ENCODE assay signal across 12 mouse cellular contexts in the genomic region with DNA sequence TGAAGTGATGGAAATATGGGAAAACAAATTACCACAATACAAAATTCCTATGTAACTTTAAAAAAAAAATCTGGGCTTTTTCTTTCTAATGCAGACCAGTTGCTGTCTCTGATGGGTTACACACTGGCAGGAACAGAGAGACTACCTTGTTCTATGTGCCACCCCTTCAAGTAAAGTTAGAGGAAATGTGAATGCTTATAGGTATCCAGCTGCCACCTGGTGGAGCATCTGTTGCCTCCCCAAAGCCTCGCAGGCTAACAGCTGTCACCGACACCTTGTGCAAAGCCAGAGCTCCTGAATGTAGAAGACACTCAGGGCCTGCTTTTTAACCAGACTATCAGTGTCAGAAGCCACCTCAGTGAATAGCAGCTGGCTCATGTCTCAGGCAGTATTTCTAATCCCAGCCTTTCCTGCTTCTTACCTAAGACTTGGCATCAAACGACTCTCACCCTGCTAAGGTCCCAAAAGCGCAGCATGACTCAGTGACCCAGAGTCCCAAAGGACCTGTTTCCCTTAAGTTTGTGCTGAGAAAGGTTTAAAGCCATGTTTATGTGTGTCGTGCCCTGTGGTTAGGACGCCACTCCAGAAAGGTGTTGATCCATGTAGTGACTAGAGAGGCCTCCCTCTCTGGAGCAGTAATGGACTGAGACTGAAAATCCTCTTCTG.
DNase-seq lines count a peak whose midpoint lies in the region; ATAC-seq and TF ChIP-seq lines count a peak whose summit lies in the region.
"Had no signal": no experiment of that assay in that cellular context is flagged by ENCODE, and none has a peak within 500 bp of the region (broad histone marks: within the 10 kb centered on the region; RNA-seq: fewer than 3 reads in every experiment).

No protein-coding gene starts in this region.

- peak; percentile 92 for DNase-seq in heart, adult 11 months
- DNase-seq in heart, adult 8-10 months (ENCODE audit: low spot score) = no peak
- no peak for DNase-seq in liver, postnatal 0 days
- DNase-seq in lung, postnatal 14 days = peak; percentile 65
- DNase-seq in cerebellum, adult 8-10 months = no peak
- no peak for DNase-seq in kidney, postnatal 10 days

- no peaks in the 10 kb centered on the region for H3K36me3 ChIP-seq in liver, postnatal 0 days (replicated peaks; ENCODE audit: insufficient read depth, low read length)
- H3K36me3 ChIP-seq in liver, embryonic 12.5 days = no peaks in the 10 kb centered on the region
- H3K36me3 ChIP-seq: hindbrain, embryonic 13.5 days; limb, embryonic 15.5 days; stomach, embryonic 15.5 days had no signal

- no peak overlapping the region for H3K9ac ChIP-seq in liver, postnatal 0 days (replicated peaks)
- no peak overlapping the region for H3K9ac ChIP-seq in liver, embryonic 12.5 days
- H3K9ac ChIP-seq: hindbrain, embryonic 13.5 days; limb, embryonic 15.5 days; stomach, embryonic 15.5 days had no signal

- H3K4me3 ChIP-seq in liver, postnatal 0 days (ENCODE audit: low read depth, low read length) = no peak overlapping the region
- H3K4me3 ChIP-seq in liver, embryonic 12.5 days = no peak overlapping the region
- no peak overlapping the region for H3K4me3 ChIP-seq in cortical plate, adult 2 months (ENCODE audit: insufficient read depth, low read length)
- H3K4me3 ChIP-seq: hindbrain, embryonic 13.5 days; limb, embryonic 15.5 days; stomach, embryonic 15.5 days had no signal

- H3K4me2 ChIP-seq in liver, postnatal 0 days (ENCODE audit: low read depth, low read length) = no peak overlapping the region
- H3K4me2 ChIP-seq in liver, embryonic 12.5 days = no peak overlapping the region
- H3K4me2 ChIP-seq: hindbrain, embryonic 13.5 days; limb, embryonic 15.5 days; stomach, embryonic 15.5 days had no signal

- WGBS in liver, postnatal 0 days (ENCODE audit: insufficient replicate concordance) = 67% methylated on average over 6 of the region's 6 CpGs
- 58% methylated on average over 6 of the region's 6 CpGs for WGBS in liver, embryonic 12.5 days (ENCODE audit: insufficient replicate concordance)

- TF ChIP-seq EP300 in liver, postnatal 0 days (IDR thresholded peaks at IDR 0.05; ENCODE audit: low read depth) = no peak

- peak; percentile 32; the same call in 1 of the 2 replicates for TF ChIP-seq CTCF in liver, postnatal 0 days (IDR thresholded peaks at IDR 0.05; ENCODE audit: low read depth)
- peak; percentile 7; the same call in 1 of the 2 replicates for TF ChIP-seq CTCF in cortical plate, adult 2 months (IDR thresholded peaks at IDR 0.05; ENCODE audit: extremely low read depth, insufficient read depth, low read length)

- no peaks in the 10 kb centered on the region for H3K4me1 ChIP-seq in liver, postnatal 0 days (ENCODE audit: insufficient read depth)
- H3K4me1 ChIP-seq in liver, embryonic 12.5 days = no peaks in the 10 kb centered on the region
- H3K4me1 ChIP-seq in cortical plate, adult 2 months (ENCODE audit: control insufficient read depth, insufficient read depth, low read length) = no peaks in the 10 kb centered on the region
- H3K4me1 ChIP-seq: hindbrain, embryonic 13.5 days; limb, embryonic 15.5 days had no signal

- no peak for ATAC-seq in liver, postnatal 0 days
- no peak for ATAC-seq in liver, embryonic 12.5 days
- ATAC-seq: CD4-positive, CD25-positive, alpha-beta regulatory T cell, adult 4 months had no signal

- no peak overlapping the region for H3K27ac ChIP-seq in liver, postnatal 0 days (ENCODE audit: low read depth)
- no peak overlapping the region for H3K27ac ChIP-seq in liver, embryonic 12.5 days
- H3K27ac ChIP-seq in cortical plate, adult 2 months (ENCODE audit: insufficient read depth, low read length) = no peak overlapping the region
- H3K27ac ChIP-seq: hindbrain, embryonic 13.5 days; limb, embryonic 15.5 days; stomach, embryonic 15.5 days had no signal

- TF ChIP-seq POLR2A in cortical plate, adult 2 months (IDR thresholded peaks at IDR 0.05; ENCODE audit: extremely low read depth, insufficient read depth, low read length) = no peak

- H3K9me3 ChIP-seq in liver, postnatal 0 days (ENCODE audit: low read length) = no peaks in the 10 kb centered on the region
- no peaks in the 10 kb centered on the region for H3K9me3 ChIP-seq in liver, embryonic 12.5 days (replicated peaks)
- H3K9me3 ChIP-seq: hindbrain, embryonic 13.5 days; limb, embryonic 15.5 days; stomach, embryonic 15.5 days had no signal

- no peaks in the 10 kb centered on the region for H3K27me3 ChIP-seq in liver, postnatal 0 days (ENCODE audit: insufficient read depth, low read length)
- H3K27me3 ChIP-seq in liver, embryonic 12.5 days (replicated peaks) = no peaks in the 10 kb centered on the region
- H3K27me3 ChIP-seq: hindbrain, embryonic 13.5 days; stomach, embryonic 15.5 days had no signal

Comparison
In these comparisons a context has a peak if more than half of its experiments do, and no peak if none do; other contexts are left out.
1. DNase-seq: peak in heart, adult 11 months (single experiment) and lung, postnatal 14 days (single experiment); none in heart, adult 8-10 months (single experiment), liver, postnatal 0 days (single experiment), cerebellum, adult 8-10 months (single experiment) and kidney, postnatal 10 days (single experiment).